10 mouse cellular contexts compared by ENCODE assay signal in genomic region chr5:88630883-88631282, GRCm38 (mm10). TPM values are rescaled to one million over a fixed set of nuclear protein-coding genes. Genes with fewer than 3 reads are reported as not detected.
A peak's percentile ranks its signal among the peaks of the same experiment; 100 is the strongest.
DNase-seq lines count a peak whose midpoint lies in the region; ATAC-seq and TF ChIP-seq lines count a peak whose summit lies in the region.
"Had no signal": no experiment of that assay in that cellular context is flagged by ENCODE, and none has a peak within 500 bp of the region (broad histone marks: within the 10 kb centered on the region; RNA-seq: fewer than 3 reads in every experiment).

No protein-coding gene starts in this region.

- TF ChIP-seq CTCF in stomach, postnatal 0 days (IDR thresholded peaks at IDR 0.05; ENCODE audit: low read depth): no peak

- no peak overlapping the region for H3K9ac ChIP-seq in stomach, postnatal 0 days (ENCODE audit: low read length)
- H3K9ac ChIP-seq: embryonic facial prominence, embryonic 15.5 days; liver, embryonic 15.5 days had no signal

- no peak for TF ChIP-seq EP300 in stomach, postnatal 0 days (optimal IDR thresholded peaks at IDR 0.05)

- peaks cover 7% of the 10 kb centered on the region for H3K36me3 ChIP-seq in stomach, postnatal 0 days (ENCODE audit: control insufficient read depth, insufficient read depth, low read length)

- ATAC-seq in frontal cortex, adult (ENCODE audit: low TSS enrichment): peak; percentile 25; the same call in 1 of the 2 replicates
- ATAC-seq in stomach, postnatal 0 days (ENCODE audit: low FRiP score, low TSS enrichment): peak; percentile 61; the same call in 1 of the 2 replicates

- H3K4me2 ChIP-seq in stomach, postnatal 0 days (replicated peaks; ENCODE audit: low read depth): no peak overlapping the region
- H3K4me2 ChIP-seq: embryonic facial prominence, embryonic 15.5 days; liver, embryonic 15.5 days had no signal

- no peaks in the 10 kb centered on the region for H3K27me3 ChIP-seq in stomach, postnatal 0 days (ENCODE audit: control insufficient read depth, insufficient read depth, low read length)
- H3K27me3 ChIP-seq: embryonic facial prominence, embryonic 15.5 days; liver, embryonic 15.5 days had no signal

- no peaks in the 10 kb centered on the region for H3K4me1 ChIP-seq in stomach, postnatal 0 days (replicated peaks; ENCODE audit: control insufficient read depth, insufficient read depth)
- H3K4me1 ChIP-seq: embryonic facial prominence, embryonic 15.5 days had no signal

- no peak overlapping the region for H3K27ac ChIP-seq in stomach, postnatal 0 days (replicated peaks)
- H3K27ac ChIP-seq: embryonic facial prominence, embryonic 15.5 days had no signal

- no peak for DNase-seq in frontal cortex, postnatal 25 days (ENCODE audit: low spot score in 2 of 2)
- peak; percentile 6 to 37 for DNase-seq in urinary bladder, postnatal 36 days (ENCODE audit: low spot score in 2 of 2)
- DNase-seq in urinary bladder, postnatal 25 days (ENCODE audit: low spot score): no peak
- peak; percentile 52 for DNase-seq in kidney, postnatal 14 days
- DNase-seq in stomach, postnatal 0 days (ENCODE audit: low spot score): no peak
- DNase-seq in cerebellum, postnatal 14 days: no peak
- no peak for DNase-seq in cerebellum, adult 11 months

- 43% methylated on average over 3 of the region's 3 CpGs for WGBS in stomach, postnatal 0 days

- no peaks in the 10 kb centered on the region for H3K9me3 ChIP-seq in stomach, postnatal 0 days (ENCODE audit: control insufficient read depth, low read length)
- H3K9me3 ChIP-seq: embryonic facial prominence, embryonic 15.5 days; liver, embryonic 15.5 days had no signal

- no peak overlapping the region for H3K4me3 ChIP-seq in stomach, postnatal 0 days (ENCODE audit: low read depth, low read length)
- H3K4me3 ChIP-seq: embryonic facial prominence, embryonic 15.5 days; liver, embryonic 15.5 days had no signal

RNA-seq across cellular contexts. Expression of gene Grsf1, which starts 45.1 kb away (rescaled TPM):
- 32.8 and 35.1 TPM in 2 replicates for polyA plus RNA-seq in stomach, postnatal 0 days (2015; fragmentation: Nextera tagmentation; extraction: Ambion mirVana)

Comparison
In these comparisons a context has a peak if more than half of its experiments do, and no peak if none do; other contexts are left out.
1. DNase-seq: peak in urinary bladder, postnatal 36 days (2 of 2) and kidney, postnatal 14 days (single experiment); none in frontal cortex, postnatal 25 days (0 of 2), urinary bladder, postnatal 25 days (single experiment), stomach, postnatal 0 days (single experiment), cerebellum, postnatal 14 days (0 of 2) and cerebellum, adult 11 months (single experiment).